Mouse (Mus musculus) midbrain, embryonic 15.5 days (tissue): Measurements from ENCODE around the gene Ttc34. TPM values are rescaled to one million over a fixed set of nuclear protein-coding genes. Genes with fewer than 3 reads are reported as not detected.

Experiments used
- ATAC-seq: fragments of 200-750 bp; cut with Nextera tagmentation; replicated peaks from 2 replicates; pipeline ENCODE4 v1.8.0; 2017; ENCODE audit warnings: moderate TSS enrichment
- H3K27ac ChIP-seq: fragments of 300-500 bp; sonication (generic); 2 replicates; pipeline ENCODE4 v1.5.1; 2015; ENCODE audit warnings: mild to moderate bottlenecking, inconsistent platforms
- H3K27me3 ChIP-seq: fragments of 300-500 bp; sonication (generic); replicated peaks from 2 replicates; pipeline ENCODE4 v1.6.1; 2015; ENCODE audit warnings: inconsistent platforms
- H3K36me3 ChIP-seq: fragments of 300-500 bp; sonication (generic); replicated peaks from 2 replicates; pipeline ENCODE4 v1.6.1; 2015; ENCODE audit warnings: inconsistent platforms
- H3K4me1 ChIP-seq: fragments of 300-500 bp; sonication (generic); 2 replicates; pipeline ENCODE4 v1.6.1; 2015; ENCODE audit warnings: inconsistent platforms
- H3K4me2 ChIP-seq: fragments of 300-500 bp; sonication (generic); 2 replicates; pipeline ENCODE4 v1.6.1; 2015; ENCODE audit warnings: inconsistent platforms, mild to moderate bottlenecking, moderate library complexity
- H3K4me3 ChIP-seq: fragments of 300-500 bp; sonication (generic); 2 replicates; pipeline ENCODE4 v1.5.1; 2015; ENCODE audit warnings: mild to moderate bottlenecking, inconsistent platforms
- H3K9ac ChIP-seq: fragments of 300-500 bp; sonication (generic); 2 replicates; pipeline ENCODE4 v1.6.1; 2015; ENCODE audit warnings: mild to moderate bottlenecking, inconsistent platforms
- H3K9me3 ChIP-seq: fragments of 300-500 bp; sonication (generic); 2 replicates; pipeline ENCODE4 v1.6.1; 2016; ENCODE audit warnings: inconsistent platforms
- WGBS: fragments of 180-500 bp; shearing (Covaris S2); methylation state at CpG from one replicate; pipeline ENCODE4 v1.1.7; 2015; ENCODE audit warnings: mixed read lengths; 5-methylcytosine and 5-hydroxymethylcytosine counted together
- polyA plus RNA-seq: library from polyadenylated mRNA; unstranded; fragments of >200 nt; fragmentation: Nextera tagmentation; extraction: Ambion mirVana; gene quantifications from 2 replicates; pipeline ENCODE4 v1.2.1, GENCODE M21; 2015

Ttc34 gene
- polyA plus RNA-seq, 1 experiment from 2014 or later, result 1.6 TPM

DNA sequence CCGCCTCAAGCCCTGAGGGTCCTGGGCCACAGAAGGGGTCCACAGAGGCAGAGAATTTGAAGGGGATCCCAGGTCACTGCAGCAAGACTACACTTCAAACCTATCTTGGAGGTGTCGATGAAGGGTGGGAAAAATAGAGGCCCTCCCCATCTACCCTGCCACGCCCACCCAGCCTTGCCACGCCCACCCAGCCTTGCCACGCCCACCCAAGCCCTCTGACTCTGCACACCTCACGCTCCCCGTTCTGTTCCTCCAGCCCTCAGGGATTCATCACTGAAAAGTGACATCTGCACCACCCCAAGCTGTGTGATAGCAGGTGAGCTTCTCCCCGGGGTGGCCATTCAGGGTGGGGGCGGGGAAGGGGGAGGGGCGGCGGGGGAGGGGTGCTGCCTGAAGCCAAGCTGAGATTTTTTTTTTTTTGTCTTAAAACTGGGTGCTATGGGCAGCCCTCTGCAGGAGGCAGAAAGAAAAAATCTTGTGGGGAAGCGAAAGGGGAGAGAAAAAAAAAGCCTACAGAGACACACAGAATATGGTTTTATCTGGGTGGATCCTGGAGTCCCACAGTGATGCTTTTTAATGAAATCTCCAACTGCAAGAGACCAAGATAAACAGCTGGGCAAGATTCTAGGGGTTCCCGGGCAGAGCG is 44.9 kb downstream of the Ttc34 start:
- no peaks in the 10 kb centered on the region for H3K9me3 ChIP-seq
- H3K4me2 ChIP-seq, result no peak overlapping the region
- 32% methylated on average over 14 of the region's 14 CpGs for WGBS
- H3K27me3 ChIP-seq, result no peaks in the 10 kb centered on the region
- no peak for ATAC-seq
- no peak overlapping the region for H3K4me3 ChIP-seq
- peaks cover 4% of the 10 kb centered on the region for H3K4me1 ChIP-seq
- no peaks in the 10 kb centered on the region for H3K36me3 ChIP-seq
- H3K9ac ChIP-seq, result no peak overlapping the region
- no peak overlapping the region for H3K27ac ChIP-seq

GRCm38 (mm10) chr4:154885416-154885815 is 48.2 kb downstream of the Ttc34 start:
- no peaks in the 10 kb centered on the region for H3K36me3 ChIP-seq
- ATAC-seq, result no peak
- no peaks in the 10 kb centered on the region for H3K27me3 ChIP-seq
- WGBS, result 84% methylated on average over 11 of the region's 11 CpGs
- no peaks in the 10 kb centered on the region for H3K4me1 ChIP-seq
- H3K9ac ChIP-seq, result no peak overlapping the region
- H3K9me3 ChIP-seq, result no peaks in the 10 kb centered on the region
- no peak overlapping the region for H3K4me3 ChIP-seq
- H3K4me2 ChIP-seq, result no peak overlapping the region
- no peak overlapping the region for H3K27ac ChIP-seq

DNA sequence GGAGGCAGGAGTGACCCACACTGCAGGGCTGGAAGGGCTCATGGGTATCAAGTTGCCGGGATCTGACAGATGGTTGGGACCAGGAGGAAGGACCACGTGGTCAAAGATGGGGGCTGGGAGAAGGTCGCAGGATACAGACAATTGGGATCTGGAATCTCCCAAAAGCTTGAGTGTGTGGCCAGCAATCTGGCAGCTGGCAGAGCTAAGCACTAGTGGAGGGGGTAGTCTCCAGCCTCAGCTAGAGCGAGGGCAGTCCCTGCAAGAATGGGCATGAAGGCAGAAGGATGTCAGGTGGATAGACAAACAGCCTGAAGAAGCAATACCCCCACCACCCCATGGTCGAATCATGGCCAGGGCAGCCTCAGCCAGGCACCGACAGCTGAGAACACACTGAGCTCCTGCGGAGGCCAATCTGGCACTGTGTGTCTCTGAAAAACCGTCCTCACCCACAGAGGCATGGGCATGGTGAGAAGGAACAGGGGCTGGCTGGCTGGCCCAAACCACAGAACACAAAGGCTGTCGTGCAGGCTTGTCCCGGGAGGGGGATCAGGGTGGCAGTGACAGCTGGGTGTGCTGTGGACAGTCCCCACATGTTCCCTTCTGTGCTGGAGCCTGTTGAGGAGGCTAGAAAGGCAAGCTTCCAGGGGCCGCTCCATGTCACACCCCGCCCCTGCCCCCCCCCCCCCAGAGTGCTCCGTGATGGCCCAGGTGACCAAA is 49.8 kb downstream of the Ttc34 start:
- 61% methylated on average over 11 of the region's 13 CpGs for WGBS
- Histone ChIP-seq H3K4me1 (no peaks in the 10 kb centered on the region), H3K27ac (no peak overlapping the region), H3K4me2 (no peak overlapping the region), H3K9me3 (no peaks in the 10 kb centered on the region), H3K4me3 (no peak overlapping the region), H3K36me3 (no peaks in the 10 kb centered on the region), H3K9ac (no peak overlapping the region), H3K27me3 (no peaks in the 10 kb centered on the region)
- ATAC-seq, result no peak

- H3K4me3 ChIP-seq, result no peak overlapping the region
- no peaks in the 10 kb centered on the region for H3K36me3 ChIP-seq
- WGBS, result 85% methylated on average over 15 of the region's 15 CpGs
- no peak for ATAC-seq
- no peak overlapping the region for H3K4me2 ChIP-seq
- H3K4me1 ChIP-seq, result no peaks in the 10 kb centered on the region
- H3K9ac ChIP-seq, result no peak overlapping the region
- H3K27me3 ChIP-seq, result no peaks in the 10 kb centered on the region
- no peaks in the 10 kb centered on the region for H3K9me3 ChIP-seq
- no peak overlapping the region for H3K27ac ChIP-seq
Observed at GRCm38 (mm10) chr4:154887593-154888250, 50.5 kb downstream of the Ttc34 start.

GRCm38 (mm10) chr4:154890887-154891286 is 53.6 kb downstream of the Ttc34 start:
- WGBS, result 91% methylated on average over 14 of the region's 14 CpGs
- no peak overlapping the region for H3K4me3 ChIP-seq
- no peaks in the 10 kb centered on the region for H3K4me1 ChIP-seq
- no peaks in the 10 kb centered on the region for H3K36me3 ChIP-seq
- no peak overlapping the region for H3K9ac ChIP-seq
- H3K27ac ChIP-seq, result no peak overlapping the region
- no peak for ATAC-seq
- no peaks in the 10 kb centered on the region for H3K27me3 ChIP-seq
- H3K4me2 ChIP-seq, result no peak overlapping the region
- no peaks in the 10 kb centered on the region for H3K9me3 ChIP-seq

DNA sequence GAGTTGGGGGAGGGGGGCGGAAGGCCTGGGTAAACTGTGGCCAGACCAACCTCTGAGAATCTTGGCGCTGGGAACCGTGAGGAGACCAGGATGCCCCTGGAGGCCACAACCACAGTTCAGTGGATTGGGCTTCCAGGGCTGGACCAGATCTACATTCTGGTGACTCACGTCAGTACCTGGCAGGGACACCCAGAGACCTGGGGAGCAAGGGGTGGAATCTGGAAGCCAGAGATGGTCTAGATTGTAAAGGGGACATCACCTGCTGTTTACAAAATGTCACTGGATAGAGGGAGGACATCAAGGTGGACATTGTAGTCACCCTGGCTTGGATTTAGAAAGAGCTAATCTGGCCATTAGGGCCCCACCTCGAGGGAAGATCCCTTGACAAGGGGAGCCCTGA is 58.3 kb downstream of the Ttc34 start:
- H3K4me2 ChIP-seq, result no peak overlapping the region
- no peaks in the 10 kb centered on the region for H3K36me3 ChIP-seq
- peaks cover 20% of the 10 kb centered on the region for H3K4me1 ChIP-seq
- no peaks in the 10 kb centered on the region for H3K9me3 ChIP-seq
- no peak overlapping the region for H3K9ac ChIP-seq
- no peak overlapping the region for H3K4me3 ChIP-seq
- no peak overlapping the region for H3K27ac ChIP-seq
- ATAC-seq, result no peak
- no peaks in the 10 kb centered on the region for H3K27me3 ChIP-seq
- WGBS, result 87% methylated on average over 5 of the region's 5 CpGs

DNA sequence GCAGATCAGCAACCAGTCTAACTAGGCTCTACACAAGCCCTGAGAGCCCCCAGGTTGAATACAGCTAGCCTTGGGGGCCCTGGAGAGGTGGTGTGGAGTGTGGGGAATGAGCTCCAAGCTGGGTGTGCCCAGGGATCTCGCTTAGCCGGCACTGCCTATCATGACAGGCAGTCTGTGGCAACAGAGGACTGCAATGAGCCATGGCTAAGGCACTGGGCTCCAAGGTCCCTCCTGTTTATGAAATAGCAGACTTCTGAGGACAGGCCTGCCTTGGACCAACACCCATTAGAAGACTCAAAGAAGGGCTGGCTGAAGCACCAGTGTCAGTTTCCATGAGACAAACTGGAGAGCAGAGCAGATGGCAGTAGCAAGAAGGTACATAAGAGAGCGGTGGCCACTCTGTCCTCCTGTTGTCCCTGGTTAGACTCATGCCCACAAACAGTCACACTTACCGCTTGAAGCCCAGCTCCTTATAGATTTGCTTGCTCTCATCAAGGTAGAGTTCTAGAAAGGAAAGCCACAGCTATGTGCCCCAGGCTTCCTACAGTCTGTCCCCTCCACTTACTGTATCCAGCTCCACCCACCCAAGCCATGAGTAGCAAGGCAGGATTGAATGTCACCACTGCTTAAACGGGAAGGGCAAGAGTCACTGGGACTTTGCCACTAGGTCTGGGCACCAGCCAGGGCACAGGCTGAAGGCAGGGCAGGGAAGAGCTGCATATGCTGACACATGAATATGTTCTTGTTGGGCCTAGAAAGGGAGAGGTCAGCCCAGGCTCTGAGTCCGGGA is 60.6 kb downstream of the Ttc34 start:
- Histone ChIP-seq H3K9ac (peak overlapping the region; percentile 59), H3K4me1 (peaks cover 20% of the 10 kb centered on the region), H3K27ac (peak overlapping the region; percentile 74), H3K36me3 (no peaks in the 10 kb centered on the region), H3K27me3 (no peaks in the 10 kb centered on the region), H3K9me3 (no peaks in the 10 kb centered on the region), H3K4me2 (peak overlapping the region; percentile 97), H3K4me3 (peak overlapping the region; percentile 61)
- 0 out of 2 replicates have a peak, but pooled peaks have one; percentile 1 for ATAC-seq
- WGBS, result 67% methylated on average over 6 of the region's 6 CpGs

DNA sequence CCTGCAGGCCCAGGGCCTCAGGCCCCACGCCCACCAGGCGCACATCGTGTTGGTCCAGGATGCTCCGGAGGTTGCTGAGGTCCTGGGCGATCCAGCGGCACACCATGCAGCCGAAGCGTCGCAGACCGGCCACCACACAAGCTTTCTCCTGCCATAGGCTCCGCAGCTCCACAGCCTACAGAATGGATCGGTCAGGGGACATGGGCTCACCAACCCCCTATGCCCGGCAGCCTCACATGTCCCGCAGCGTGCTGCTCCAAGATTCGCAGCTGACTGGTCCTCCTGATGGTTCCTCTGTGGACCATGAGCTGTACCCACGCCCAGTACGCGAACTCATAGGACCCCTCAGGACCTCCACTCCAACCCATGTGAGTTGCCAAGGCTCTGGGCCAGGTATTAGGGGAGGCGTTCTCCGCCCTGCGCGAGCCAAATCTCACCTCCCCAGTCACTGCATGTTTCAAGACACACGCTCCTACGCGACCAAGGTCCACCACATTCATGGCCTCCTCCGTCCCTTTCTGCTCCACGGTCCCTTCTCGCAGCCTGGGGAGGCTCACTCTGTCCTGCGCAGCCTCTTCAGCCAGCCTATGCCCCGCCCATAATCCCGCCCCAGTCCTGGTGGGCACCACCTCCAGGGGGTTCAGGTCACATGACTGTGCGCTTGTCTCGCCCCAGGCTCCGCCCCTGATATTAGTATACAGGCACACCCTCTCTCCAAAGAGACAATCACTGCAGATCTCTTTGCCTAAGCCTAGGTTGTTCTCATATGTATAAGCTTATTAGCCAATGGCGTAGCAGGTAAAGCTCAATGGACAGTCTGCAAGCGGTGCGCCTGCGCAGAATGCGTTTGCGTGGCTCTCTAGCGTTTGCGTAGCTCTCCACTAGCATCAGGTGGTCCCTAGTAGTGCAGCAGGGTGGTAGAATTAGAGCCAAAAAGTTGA is 61.5 kb downstream of the Ttc34 start, which contains the start of gene Fam213b:
Gene Fam213b, minus strand, starts transcription at position 630 of the 941 bp plus-strand sequence.
- peak within 1 kb of the TSS; percentile 61 for H3K4me3 ChIP-seq
- no peaks in the 10 kb centered on the region for H3K27me3 ChIP-seq
- H3K4me2 ChIP-seq, result peak within 1 kb of the TSS; percentile 97
- WGBS, result 2% methylated on average over 43 of the region's 43 CpGs
- peaks cover 20% of the 10 kb centered on the region for H3K4me1 ChIP-seq
- H3K36me3 ChIP-seq, result no peaks in the 10 kb centered on the region
- ATAC-seq, result peak; percentile 95
- peak within 1 kb of the TSS; percentile 59 for H3K9ac ChIP-seq
- H3K27ac ChIP-seq, result peak within 1 kb of the TSS; percentile 74
- H3K9me3 ChIP-seq, result no peaks in the 10 kb centered on the region

DNA sequence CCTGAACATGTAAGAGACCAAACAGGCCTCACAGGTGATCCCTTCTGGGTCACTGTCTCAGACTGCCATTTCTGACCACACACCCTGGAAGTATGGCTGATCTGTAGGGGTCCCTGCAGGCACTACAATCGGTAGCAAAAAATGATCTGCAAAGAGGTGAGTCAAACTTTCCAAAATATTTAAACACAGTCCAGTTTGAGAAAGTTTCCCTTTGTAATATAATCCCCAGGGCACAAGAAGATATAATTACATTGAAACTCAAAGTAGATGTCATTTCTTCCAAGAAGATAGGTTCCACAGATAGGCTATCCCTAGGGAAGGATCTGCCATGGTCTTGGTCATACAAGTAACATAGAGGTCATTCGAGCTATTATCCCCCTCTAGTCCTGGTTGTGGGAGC is 65.1 kb downstream of the Ttc34 start:
- no peak overlapping the region for H3K27ac ChIP-seq
- no peak overlapping the region for H3K4me2 ChIP-seq
- no peaks in the 10 kb centered on the region for H3K27me3 ChIP-seq
- H3K4me3 ChIP-seq, result no peak overlapping the region
- no peak overlapping the region for H3K9ac ChIP-seq
- no peak for ATAC-seq
- peaks cover 18% of the 10 kb centered on the region for H3K4me1 ChIP-seq
- no peaks in the 10 kb centered on the region for H3K36me3 ChIP-seq
- 94% methylated on average over 2 of the region's 2 CpGs for WGBS
- H3K9me3 ChIP-seq, result no peaks in the 10 kb centered on the region

GRCm38 (mm10) chr4:154904185-154905071 is 67.2 kb downstream of the Ttc34 start:
- Histone ChIP-seq H3K9ac (peak overlapping the region; percentile 18; the same call in 1 of the 2 replicates), H3K4me2 (peak overlapping the region; percentile 71), H3K9me3 (no peaks in the 10 kb centered on the region), H3K4me3 (peak overlapping the region; percentile 37), H3K27me3 (no peaks in the 10 kb centered on the region), H3K4me1 (peaks cover 10% of the 10 kb centered on the region), H3K36me3 (no peaks in the 10 kb centered on the region), H3K27ac (no peak overlapping the region)
- ATAC-seq, result peak; percentile 95
- 4% methylated on average over 16 of the region's 16 CpGs for WGBS
